Mouse (Mus musculus) lung, adult 2 months (tissue): Measurements from ENCODE around the gene Olfr1218. TPM values are rescaled to one million over a fixed set of nuclear protein-coding genes. Genes with fewer than 3 reads are reported as not detected.
"Not testable (repeated sequence)": the region's sequence is repeated elsewhere in the genome, so short reads cannot be mapped to it uniquely, and the experiment has no call there.

Experiments
- DNase-seq: peaks from one replicate; pipeline ENCODE4 v3.0.0; 2022
- H3K4me1 ChIP-seq: fragments of 200-500 bp; 2 replicates; pipeline ENCODE4 v1.6.1; 2011; ENCODE audit warnings: low read length; ENCODE audit not compliant: control insufficient read depth, insufficient read depth
- H3K4me3 ChIP-seq: fragments of 200-500 bp; replicated peaks from 2 replicates; pipeline ENCODE3; 2011; ENCODE audit warnings: low read depth, mild to moderate bottlenecking, control low read depth, low read length; ENCODE audit errors: extremely low read depth
- CTCF ChIP-seq: fragments of 200-500 bp; IDR thresholded peaks from 2 replicates; pipeline ENCODE4 v1.5.1; 2011; ENCODE audit warnings: mild to moderate bottlenecking, low read length, control low read depth; ENCODE audit not compliant: insufficient read depth
- POLR2A ChIP-seq: fragments of 200-500 bp; IDR thresholded peaks from 2 replicates; pipeline ENCODE4 v1.6.1; 2011; ENCODE audit warnings: low read depth, mild to moderate bottlenecking, control low read depth, low read length, borderline replicate concordance; ENCODE audit errors: extremely low read depth
- WGBS: fragments of 180-500 bp; shearing (Covaris S2); methylation state at CpG from one replicate; pipeline ENCODE4 v1.1.7; 2018; 5-methylcytosine and 5-hydroxymethylcytosine counted together
- polyA plus RNA-seq: library from polyadenylated mRNA; depleted of rRNA; stranded (reverse); fragments of >200 nt; gene quantifications from 2 replicates; pipeline ENCODE4 v1.2.3, GENCODE M21; 2012; rRNA removed

Gene Olfr1218
- not detected in 2 replicates for polyA plus RNA-seq

- Histone ChIP-seq H3K4me3 (no peak within 1 kb of the TSS), H3K4me1 (no peaks in the 10 kb centered on the region)
- DNase-seq, result no peak
- TF ChIP-seq CTCF (no peak), POLR2A (no peak)
Observed at GRCm38 (mm10) chr2:89061087-89061486, at the start of gene Olfr1218. Gene Olfr1218 (minus strand): TSS chr2:89061187.

GRCm38 (mm10) chr2:89106735-89107134 lies 45.7 kb upstream of the Olfr1218 start, which contains the start of gene Olfr1220:
Gene Olfr1220 (minus strand): TSS chr2:89106835.
- H3K4me1 ChIP-seq, result no peaks in the 10 kb centered on the region
- TF ChIP-seq CTCF (no peak), POLR2A (no peak)
- no peak within 1 kb of the TSS for H3K4me3 ChIP-seq
- DNase-seq, result no peak
- 63% methylated on average over 3 of the region's 3 CpGs for WGBS

GRCm38 (mm10) chr2:89105651-89106050 lies 44.7 kb upstream of the Olfr1218 start:
- TF ChIP-seq POLR2A, result no peak
- TF ChIP-seq CTCF, result no peak
- no peak for DNase-seq
- no peaks in the 10 kb centered on the region for H3K4me1 ChIP-seq
- H3K4me3 ChIP-seq, result no peak overlapping the region

- H3K4me1 ChIP-seq, result no peaks in the 10 kb centered on the region
- H3K4me3 ChIP-seq, result no peak overlapping the region
- DNase-seq, result no peak
- 92% methylated on average over 1 of the region's 1 CpGs for WGBS
- TF ChIP-seq CTCF, result no peak
- TF ChIP-seq POLR2A, result no peak
Observed at GRCm38 (mm10) chr2:89093848-89094247, 32.9 kb upstream of the Olfr1218 start.

GRCm38 (mm10) chr2:89083413-89083812 lies 22.4 kb upstream of the Olfr1218 start, which contains the start of gene Olfr1219:
Gene Olfr1219 (minus strand): TSS chr2:89083513.
- 42% methylated on average over 1 of the region's 1 CpGs for WGBS
- DNase-seq, result no peak
- Histone ChIP-seq H3K4me1 (no peaks in the 10 kb centered on the region), H3K4me3 (no peak within 1 kb of the TSS)
- no peak for TF ChIP-seq CTCF

DNA sequence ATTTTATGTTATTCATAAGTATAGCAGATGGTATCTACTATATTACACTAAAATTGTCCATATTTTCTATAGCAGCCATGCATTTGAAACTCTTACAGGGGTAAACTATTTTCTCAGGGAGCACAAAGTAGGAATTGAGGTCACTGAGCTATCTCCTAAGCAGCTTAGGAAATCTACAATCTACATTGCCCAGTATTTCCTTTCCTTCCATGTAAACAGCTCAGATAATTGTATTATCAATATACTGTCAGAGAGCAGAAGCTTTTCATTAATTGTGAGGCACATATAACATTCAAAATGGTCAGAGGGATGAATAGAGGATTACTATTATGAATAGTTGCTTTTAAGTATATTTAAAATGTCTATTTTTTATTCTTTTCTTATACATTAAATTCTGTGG lies 20.5 kb upstream of the Olfr1218 start:
- Histone ChIP-seq H3K4me3 (no peak overlapping the region), H3K4me1 (no peaks in the 10 kb centered on the region)
- no peak for DNase-seq
- no peak for TF ChIP-seq POLR2A
- no peak for TF ChIP-seq CTCF

DNA sequence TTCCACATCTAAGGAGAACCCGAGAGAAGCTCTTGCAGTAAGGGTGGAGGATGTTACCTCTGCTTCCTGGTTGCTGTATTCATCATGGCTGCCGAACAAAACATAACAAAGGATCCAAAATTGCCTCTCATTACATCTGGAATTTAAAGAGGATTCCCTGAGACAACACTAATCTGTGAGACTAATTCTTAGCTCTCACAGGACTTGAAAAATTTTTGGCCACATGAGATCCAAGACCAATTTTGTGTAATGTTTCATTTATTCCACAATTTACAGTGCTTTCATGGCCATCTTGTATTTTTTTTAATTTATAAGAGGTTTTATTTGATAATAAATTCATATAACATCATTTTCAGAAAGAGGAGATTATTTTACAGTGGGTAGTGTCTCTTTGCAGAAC lies 29.0 kb downstream of the Olfr1218 start, which contains the start of gene Olfr1217:
Gene Olfr1217 (minus strand): TSS at position 101 of the 400 bp plus-strand sequence.
- 52% methylated on average over 2 of the region's 2 CpGs for WGBS

GRCm38 (mm10) chr2:89021436-89021835 lies 39.6 kb downstream of the Olfr1218 start:
- not testable (repeated sequence) for H3K4me3 ChIP-seq, DNase-seq, H3K4me1 ChIP-seq
- WGBS, result 58% methylated on average over 3 of the region's 3 CpGs

More for the DNA sequence above, 29.0 kb downstream of the Olfr1218 start, which contains the start of gene Olfr1217:
- no peak for DNase-seq
- Histone ChIP-seq H3K4me3 (no peak within 1 kb of the TSS), H3K4me1 (no peaks in the 10 kb centered on the region)
- TF ChIP-seq CTCF (no peak), POLR2A (no peak)

- TF ChIP-seq POLR2A (no peak), CTCF (no peak)
- DNase-seq, result no peak
- Histone ChIP-seq H3K4me1 (no peaks in the 10 kb centered on the region), H3K4me3 (no peak within 1 kb of the TSS)
- WGBS, result 61% methylated on average over 1 of the region's 1 CpGs
Observed at GRCm38 (mm10) chr2:89018240-89018639, 42.7 kb downstream of the Olfr1218 start, which contains the start of gene Olfr1216. Gene Olfr1216 (minus strand): TSS chr2:89018340.

DNA sequence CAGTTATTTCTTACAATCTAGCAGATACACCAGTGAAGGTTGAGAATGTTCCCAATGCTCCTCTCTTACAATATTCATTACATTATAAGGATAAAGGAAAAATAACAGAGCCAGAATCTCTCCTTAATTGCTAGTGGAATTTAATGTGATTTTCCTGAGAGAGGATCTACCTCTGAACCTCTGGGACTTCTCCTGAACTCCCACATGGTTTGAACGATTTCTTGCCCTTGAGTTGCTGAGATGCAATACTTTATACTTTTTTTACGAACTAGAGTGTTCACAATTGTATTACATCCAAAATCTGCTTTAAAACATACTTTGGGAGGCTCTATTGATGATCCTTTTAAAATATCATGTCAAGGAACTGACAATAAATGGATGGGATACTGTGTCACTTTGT lies 54.1 kb downstream of the Olfr1218 start, which contains the start of gene Olfr1215:
Gene Olfr1215 (minus strand): TSS at position 101 of the 400 bp plus-strand sequence.
- TF ChIP-seq POLR2A (no peak), CTCF (no peak)
- no peak for DNase-seq
- Histone ChIP-seq H3K4me3 (no peak within 1 kb of the TSS), H3K4me1 (no peaks in the 10 kb centered on the region)
- WGBS, result 44% methylated on average over 2 of the region's 2 CpGs

Other genes with a start within 250 kb of the Olfr1218 start
- gene Olfr1202, start 246.7 kb downstream of the Olfr1218 start, polyA plus RNA-seq, result not detected in 2 replicates
- not detected in 2 replicates for gene Olfr1205, start 231.4 kb downstream of the Olfr1218 start, polyA plus RNA-seq
- gene Olfr1204, start 211.9 kb downstream of the Olfr1218 start, polyA plus RNA-seq, result not detected in 2 replicates
- gene Olfr1206, start 198.0 kb downstream of the Olfr1218 start, polyA plus RNA-seq, result not detected in 2 replicates
- not detected in 2 replicates for gene Olfr1208, start 158.9 kb downstream of the Olfr1218 start, polyA plus RNA-seq
- not detected in 2 replicates for gene Olfr1209, start 146.0 kb downstream of the Olfr1218 start, polyA plus RNA-seq
- not detected in 2 replicates for gene Olfr1211, start 123.1 kb downstream of the Olfr1218 start, polyA plus RNA-seq
- not detected in 2 replicates for gene Olfr1212, start 107.2 kb downstream of the Olfr1218 start, polyA plus RNA-seq
- not detected in 2 replicates for gene Gm13762, start 80.9 kb downstream of the Olfr1218 start, polyA plus RNA-seq
- gene Olfr1214, start 68.5 kb downstream of the Olfr1218 start, polyA plus RNA-seq, result not detected in 2 replicates
- gene Olfr1215, start 54.2 kb downstream of the Olfr1218 start, polyA plus RNA-seq, result not detected in 2 replicates
- not detected in 2 replicates for gene Olfr1216, start 42.8 kb downstream of the Olfr1218 start, polyA plus RNA-seq
- not detected in 2 replicates for gene Olfr1217, start 29.1 kb downstream of the Olfr1218 start, polyA plus RNA-seq
- not detected in 2 replicates for gene Olfr1219, start 22.3 kb upstream of the Olfr1218 start, polyA plus RNA-seq
- gene Olfr1220, start 45.6 kb upstream of the Olfr1218 start, polyA plus RNA-seq, result not detected in 2 replicates
- gene Olfr1221, start 56.1 kb upstream of the Olfr1218 start, polyA plus RNA-seq, result not detected in 2 replicates
- gene Olfr1222, start 71.9 kb upstream of the Olfr1218 start, polyA plus RNA-seq, result not detected in 2 replicates
- not detected in 2 replicates for gene Olfr1223, start 90.4 kb upstream of the Olfr1218 start, polyA plus RNA-seq
- gene Olfr1224-ps1, start 102.9 kb upstream of the Olfr1218 start, polyA plus RNA-seq, result not detected in 2 replicates
- gene Olfr1225, start 113.5 kb upstream of the Olfr1218 start, polyA plus RNA-seq, result not detected in 2 replicates
- not detected in 2 replicates for gene Olfr1226, start 138.9 kb upstream of the Olfr1218 start, polyA plus RNA-seq
- gene Olfr1228, start 192.9 kb upstream of the Olfr1218 start, polyA plus RNA-seq, result not detected in 2 replicates
- not detected in 2 replicates for gene Olfr1229, start 226.8 kb upstream of the Olfr1218 start, polyA plus RNA-seq
- gene Olfr1230, start 236.1 kb upstream of the Olfr1218 start, polyA plus RNA-seq, result not detected in 2 replicates
- not detected in 2 replicates for gene Olfr1231, start 245.9 kb upstream of the Olfr1218 start, polyA plus RNA-seq